Mouse (Mus musculus): ENCODE results near the gene Slc9a9.

Slc9a9 gene

GRCm38 (mm10) chr9:94682260-94682659, 12.6 kb downstream of the Slc9a9 start:
- no peak for DNase-seq (ENCODE audit: low read depth, low spot score)

GRCm38 (mm10) chr9:94685640-94686039, 15.9 kb downstream of the Slc9a9 start:
- DNase-seq (ENCODE audit: low read depth, low spot score): no peak

- DNase-seq (ENCODE audit: low read depth, low spot score): no peak
Observed at GRCm38 (mm10) chr9:94686380-94686779, 16.7 kb downstream of the Slc9a9 start.

GRCm38 (mm10) chr9:94687203-94687859, 17.6 kb downstream of the Slc9a9 start:
- no peak for DNase-seq (ENCODE audit: low read depth, low spot score)

GRCm38 (mm10) chr9:94691311-94692087, 21.8 kb downstream of the Slc9a9 start:
- peak; percentile 78 for DNase-seq (ENCODE audit: low read depth, low spot score)

GRCm38 (mm10) chr9:94692122-94692521, 22.4 kb downstream of the Slc9a9 start:
- no peak for DNase-seq (ENCODE audit: low read depth, low spot score)

GRCm38 (mm10) chr9:94694243-94694642, 24.5 kb downstream of the Slc9a9 start:
- DNase-seq (ENCODE audit: low read depth, low spot score): no peak

GRCm38 (mm10) chr9:94694983-94695382, 25.3 kb downstream of the Slc9a9 start:
- DNase-seq (ENCODE audit: low read depth, low spot score): no peak

- no peak for DNase-seq (ENCODE audit: low read depth, low spot score)
Observed at GRCm38 (mm10) chr9:94696539-94697079, 26.9 kb downstream of the Slc9a9 start.

GRCm38 (mm10) chr9:94698175-94698574, 28.5 kb downstream of the Slc9a9 start:
- DNase-seq (ENCODE audit: low read depth, low spot score): no peak

GRCm38 (mm10) chr9:94700549-94700948, 30.8 kb downstream of the Slc9a9 start:
- DNase-seq (ENCODE audit: low read depth, low spot score): peak; percentile 45

GRCm38 (mm10) chr9:94701193-94701869, 31.6 kb downstream of the Slc9a9 start:
- DNase-seq (ENCODE audit: low read depth, low spot score): no peak

- no peak for DNase-seq (ENCODE audit: low read depth, low spot score)
Observed at GRCm38 (mm10) chr9:94701965-94702634, 32.4 kb downstream of the Slc9a9 start.

GRCm38 (mm10) chr9:94704986-94705757, 35.5 kb downstream of the Slc9a9 start:
- no peak for DNase-seq (ENCODE audit: low read depth, low spot score)

- DNase-seq (ENCODE audit: low read depth, low spot score): no peak
Observed at GRCm38 (mm10) chr9:94705758-94706026, 36.0 kb downstream of the Slc9a9 start.

GRCm38 (mm10) chr9:94712084-94712483, 42.4 kb downstream of the Slc9a9 start:
- no peak for DNase-seq (ENCODE audit: low read depth, low spot score)

- DNase-seq (ENCODE audit: low read depth, low spot score): no peak
Observed at GRCm38 (mm10) chr9:94716695-94717094, 47.0 kb downstream of the Slc9a9 start.

GRCm38 (mm10) chr9:94723631-94724030, 53.9 kb downstream of the Slc9a9 start:
- no peak for DNase-seq (ENCODE audit: low read depth, low spot score)

- no peak for DNase-seq (ENCODE audit: low read depth, low spot score)
Observed at GRCm38 (mm10) chr9:94725121-94725520, 55.4 kb downstream of the Slc9a9 start.

GRCm38 (mm10) chr9:94727457-94727856, 57.7 kb downstream of the Slc9a9 start:
- DNase-seq (ENCODE audit: low read depth, low spot score): peak; percentile 11

GRCm38 (mm10) chr9:94730396-94730795, 60.7 kb downstream of the Slc9a9 start:
- DNase-seq (ENCODE audit: low read depth, low spot score): no peak
